Mouse (Mus musculus) embryonic fibroblast, embryonic 13.5 days (primary cell): Measurements from ENCODE around the gene Eif4enif1.
A peak's percentile ranks its signal among the peaks of the same experiment; 100 is the strongest.

ENCODE experiments used
- CTCF ChIP-seq: IDR thresholded peaks from 2 replicates; pipeline ENCODE4 v1.5.1; 2011; ENCODE audit warnings: mild to moderate bottlenecking, control low read depth, low read length, moderate library complexity, borderline replicate concordance; ENCODE audit not compliant: insufficient read depth
- POLR2A ChIP-seq: IDR thresholded peaks from 2 replicates; pipeline ENCODE4 v1.6.1; 2011; ENCODE audit warnings: low read depth, mild to moderate bottlenecking, control low read depth, low read length, moderate library complexity

- TF ChIP-seq POLR2A = peak; percentile 51
- TF ChIP-seq CTCF = no peak
Measured at GRCm38 (mm10) chr11:3265291-3266078, 63.3 kb downstream of the Eif4enif1 start.
